Mouse (Mus musculus): ENCODE results near the gene Abcg8. TPM values are rescaled to one million over a fixed set of nuclear protein-coding genes. Genes with fewer than 3 reads are reported as not detected.

The Abcg8 gene
- polyA plus RNA-seq, 1 experiment, result 0.19 TPM

DNA sequence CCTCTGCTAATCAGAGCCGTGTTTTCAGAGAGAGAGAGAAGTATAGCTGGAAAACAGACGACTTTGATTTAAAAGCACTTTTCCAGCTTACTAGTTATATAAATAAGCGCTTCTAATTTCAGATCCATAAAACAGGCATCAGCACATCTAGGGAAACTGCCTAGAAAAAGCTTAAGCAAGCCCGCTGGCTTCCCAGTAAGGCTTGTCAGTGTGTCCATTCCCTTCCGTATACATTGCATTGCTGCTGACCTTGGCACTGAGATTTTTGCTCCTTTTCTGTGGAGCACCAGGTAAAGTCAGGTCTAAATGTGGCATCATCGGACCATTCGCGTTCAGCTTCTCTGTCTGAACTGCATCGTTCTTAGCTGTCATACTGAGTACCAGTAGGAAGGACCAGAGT is 33.8 kb upstream of the Abcg8 start:
- TF ChIP-seq POLR2A (IDR thresholded peaks at IDR 0.05; ENCODE audit: borderline replicate concordance, extremely low read depth, low read depth, low read length) (no peak), CTCF (IDR thresholded peaks at IDR 0.05; ENCODE audit: insufficient read depth, low read length) (no peak)
- Histone ChIP-seq H3K4me1 (ENCODE audit: control insufficient read depth, insufficient read depth, low read length) (peaks cover 3% of the 10 kb centered on the region; the same call in 1 of the 2 replicates), H3K4me3 (replicated peaks; ENCODE audit: extremely low read depth, low read depth, low read length) (no peak overlapping the region)
- WGBS, result 87% methylated on average over 9 of the region's 9 CpGs
- DNase-seq, result no peak

GRCm38 (mm10) chr17:84644292-84645050 is 31.6 kb upstream of the Abcg8 start:
- TF ChIP-seq CTCF (IDR thresholded peaks at IDR 0.05; ENCODE audit: insufficient read depth, low read length) (no peak), POLR2A (IDR thresholded peaks at IDR 0.05; ENCODE audit: borderline replicate concordance, extremely low read depth, low read depth, low read length) (no peak)
- Histone ChIP-seq H3K4me3 (replicated peaks; ENCODE audit: extremely low read depth, low read depth, low read length) (no peak overlapping the region), H3K4me1 (ENCODE audit: control insufficient read depth, insufficient read depth, low read length) (no peaks in the 10 kb centered on the region)
- 66% methylated on average over 16 of the region's 16 CpGs for WGBS
- DNase-seq, result no peak

- no peak for DNase-seq
- TF ChIP-seq CTCF (IDR thresholded peaks at IDR 0.05; ENCODE audit: insufficient read depth, low read length) (no peak), POLR2A (IDR thresholded peaks at IDR 0.05; ENCODE audit: borderline replicate concordance, extremely low read depth, low read depth, low read length) (no peak)
- Histone ChIP-seq H3K4me3 (replicated peaks; ENCODE audit: extremely low read depth, low read depth, low read length) (no peak overlapping the region), H3K4me1 (ENCODE audit: control insufficient read depth, insufficient read depth, low read length) (no peaks in the 10 kb centered on the region)
- 50% methylated on average over 9 of the region's 9 CpGs for WGBS
Measured at GRCm38 (mm10) chr17:84645119-84645518, 31.0 kb upstream of the Abcg8 start.

DNA sequence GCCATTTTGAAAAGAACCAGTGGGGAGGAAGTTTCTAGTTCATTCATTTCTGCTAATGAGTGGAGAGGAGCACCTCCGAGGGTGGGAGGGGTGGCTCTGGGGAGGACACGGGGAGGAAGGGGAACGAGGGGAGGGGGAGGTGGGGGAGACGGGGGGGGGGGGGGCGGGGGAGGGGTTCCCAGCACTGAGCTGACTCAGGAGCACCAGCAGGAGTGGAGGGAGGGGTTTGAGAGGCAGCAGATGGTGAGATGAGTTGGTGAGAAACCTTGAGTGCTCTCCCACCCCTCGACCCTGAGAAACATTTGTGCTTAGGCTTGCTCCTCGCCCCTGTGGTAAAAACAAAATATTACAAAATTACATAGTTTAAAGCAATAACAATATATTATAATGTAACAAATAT is 30.2 kb upstream of the Abcg8 start:
- no peak for TF ChIP-seq CTCF (IDR thresholded peaks at IDR 0.05; ENCODE audit: insufficient read depth, low read length)
- TF ChIP-seq POLR2A (IDR thresholded peaks at IDR 0.05; ENCODE audit: borderline replicate concordance, extremely low read depth, low read depth, low read length), result no peak
- Histone ChIP-seq H3K4me1 (ENCODE audit: control insufficient read depth, insufficient read depth, low read length) (no peaks in the 10 kb centered on the region), H3K4me3 (replicated peaks; ENCODE audit: extremely low read depth, low read depth, low read length) (no peak overlapping the region)
- 41% methylated on average over 3 of the region's 7 CpGs for WGBS
- no peak for DNase-seq

- DNase-seq, result no peak
- WGBS, result 67% methylated on average over 2 of the region's 2 CpGs
- TF ChIP-seq POLR2A (IDR thresholded peaks at IDR 0.05; ENCODE audit: borderline replicate concordance, extremely low read depth, low read depth, low read length), result no peak
- TF ChIP-seq CTCF (IDR thresholded peaks at IDR 0.05; ENCODE audit: insufficient read depth, low read length), result no peak
- Histone ChIP-seq H3K4me1 (ENCODE audit: control insufficient read depth, insufficient read depth, low read length) (no peaks in the 10 kb centered on the region), H3K4me3 (replicated peaks; ENCODE audit: extremely low read depth, low read depth, low read length) (no peak overlapping the region)
Measured at GRCm38 (mm10) chr17:84646477-84646876, 29.6 kb upstream of the Abcg8 start.

DNA sequence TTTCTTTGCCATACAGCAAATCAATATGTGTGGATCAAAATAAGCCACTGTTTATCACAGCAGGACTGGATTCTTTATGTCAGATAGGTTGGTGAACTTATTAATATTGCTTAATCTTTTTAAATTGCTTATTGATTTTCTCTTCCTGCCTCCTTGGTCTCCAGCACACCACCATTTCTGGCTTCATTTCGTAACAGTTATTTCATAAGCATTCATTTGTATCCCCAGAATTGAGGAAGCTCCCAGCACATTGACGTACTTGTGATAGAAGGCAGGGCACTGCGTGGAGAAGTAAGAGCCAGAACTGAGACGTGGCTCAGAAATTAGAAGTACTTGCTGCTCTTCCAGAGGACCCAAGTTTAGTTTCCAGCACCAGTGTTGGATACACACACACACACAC is 28.5 kb upstream of the Abcg8 start:
- WGBS, result 65% methylated on average over 4 of the region's 4 CpGs
- H3K4me1 ChIP-seq (ENCODE audit: control insufficient read depth, insufficient read depth, low read length), result no peaks in the 10 kb centered on the region
- no peak overlapping the region for H3K4me3 ChIP-seq (replicated peaks; ENCODE audit: extremely low read depth, low read depth, low read length)
- TF ChIP-seq CTCF (IDR thresholded peaks at IDR 0.05; ENCODE audit: insufficient read depth, low read length) (no peak), POLR2A (IDR thresholded peaks at IDR 0.05; ENCODE audit: borderline replicate concordance, extremely low read depth, low read depth, low read length) (no peak)
- DNase-seq, result no peak

DNA sequence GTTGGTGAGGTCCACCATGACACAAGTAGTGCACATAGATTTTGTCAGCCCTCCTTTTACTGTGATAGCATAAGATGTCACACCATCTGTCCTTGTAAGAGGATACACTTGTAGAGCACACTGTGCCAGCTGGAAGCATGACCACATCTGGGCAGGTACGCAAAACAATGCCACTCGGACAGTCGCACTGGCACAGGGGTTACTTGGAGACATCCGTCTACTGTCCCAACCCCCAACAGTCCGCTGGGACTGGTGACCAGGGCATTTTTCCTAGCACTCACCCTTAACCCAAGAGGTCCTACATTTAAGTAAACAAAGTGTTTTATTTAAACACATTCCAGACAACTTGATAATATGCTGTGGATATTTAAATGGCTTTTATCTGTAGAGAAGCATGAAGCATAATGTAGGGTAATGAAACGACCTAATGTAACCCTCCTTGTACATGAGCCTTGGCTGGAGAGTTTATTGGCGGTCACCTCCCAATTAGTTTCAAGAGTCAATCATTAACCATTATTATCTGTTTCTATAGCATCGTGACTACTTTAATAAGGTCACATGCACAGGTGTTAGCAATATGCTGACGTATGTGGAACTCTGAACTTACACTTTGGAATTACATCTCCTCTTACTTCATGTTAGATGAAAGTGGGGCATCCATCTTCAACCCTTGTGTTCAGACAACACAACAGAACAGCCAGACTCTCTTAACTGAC is 25.6 kb upstream of the Abcg8 start:
- TF ChIP-seq POLR2A (IDR thresholded peaks at IDR 0.05; ENCODE audit: borderline replicate concordance, extremely low read depth, low read depth, low read length) (no peak), CTCF (IDR thresholded peaks at IDR 0.05; ENCODE audit: insufficient read depth, low read length) (no peak)
- Histone ChIP-seq H3K4me1 (ENCODE audit: control insufficient read depth, insufficient read depth, low read length) (no peaks in the 10 kb centered on the region), H3K4me3 (replicated peaks; ENCODE audit: extremely low read depth, low read depth, low read length) (no peak overlapping the region)
- no peak for DNase-seq
- WGBS, result 63% methylated on average over 9 of the region's 9 CpGs

GRCm38 (mm10) chr17:84653544-84653943 is 22.6 kb upstream of the Abcg8 start:
- WGBS, result 90% methylated on average over 9 of the region's 9 CpGs
- Histone ChIP-seq H3K4me1 (ENCODE audit: control insufficient read depth, insufficient read depth, low read length) (no peaks in the 10 kb centered on the region), H3K4me3 (replicated peaks; ENCODE audit: extremely low read depth, low read depth, low read length) (no peak overlapping the region)
- DNase-seq, result no peak
- no peak for TF ChIP-seq POLR2A (IDR thresholded peaks at IDR 0.05; ENCODE audit: borderline replicate concordance, extremely low read depth, low read depth, low read length)
- no peak for TF ChIP-seq CTCF (IDR thresholded peaks at IDR 0.05; ENCODE audit: insufficient read depth, low read length)

GRCm38 (mm10) chr17:84656205-84656604 is 19.9 kb upstream of the Abcg8 start:
- TF ChIP-seq CTCF (IDR thresholded peaks at IDR 0.05; ENCODE audit: insufficient read depth, low read length), result no peak
- TF ChIP-seq POLR2A (IDR thresholded peaks at IDR 0.05; ENCODE audit: borderline replicate concordance, extremely low read depth, low read depth, low read length), result no peak
- no peak for DNase-seq
- Histone ChIP-seq H3K4me3 (replicated peaks; ENCODE audit: extremely low read depth, low read depth, low read length) (no peak overlapping the region), H3K4me1 (ENCODE audit: control insufficient read depth, insufficient read depth, low read length) (no peaks in the 10 kb centered on the region)
- WGBS, result 72% methylated on average over 5 of the region's 5 CpGs
